Mouse (Mus musculus) A20 (cell line): Measurements from ENCODE around the gene Abat.
"Not testable (repeated sequence)": the region's sequence is repeated elsewhere in the genome, so short reads cannot be mapped to it uniquely, and the experiment has no call there.

Experiments used
- DNase-seq: peaks from one replicate; pipeline ENCODE4 v3.0.0-alpha.2; 2011; ENCODE audit warnings: low read depth, low spot score

The Abat gene

DNA sequence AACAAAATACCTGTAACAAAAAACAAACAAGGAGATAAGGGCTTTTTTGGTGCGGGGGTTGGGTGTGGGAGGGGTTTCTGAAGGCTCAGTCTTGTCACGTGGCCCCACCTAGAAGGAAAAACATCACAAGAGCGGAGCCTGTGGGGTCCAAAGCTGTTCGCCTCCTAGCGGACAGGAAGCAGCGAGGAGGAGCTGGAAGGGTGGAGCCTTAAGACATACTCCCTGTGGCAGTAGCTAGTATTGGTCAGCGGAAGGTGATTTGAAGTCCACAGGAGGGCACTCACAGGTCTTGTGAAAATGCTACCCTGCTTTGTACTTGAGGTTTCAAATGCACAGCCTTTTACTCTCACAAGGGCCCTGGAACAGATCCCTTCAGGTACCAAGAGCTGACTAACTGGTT lies 19.7 kb downstream of the Abat start:
- no peak for DNase-seq

DNA sequence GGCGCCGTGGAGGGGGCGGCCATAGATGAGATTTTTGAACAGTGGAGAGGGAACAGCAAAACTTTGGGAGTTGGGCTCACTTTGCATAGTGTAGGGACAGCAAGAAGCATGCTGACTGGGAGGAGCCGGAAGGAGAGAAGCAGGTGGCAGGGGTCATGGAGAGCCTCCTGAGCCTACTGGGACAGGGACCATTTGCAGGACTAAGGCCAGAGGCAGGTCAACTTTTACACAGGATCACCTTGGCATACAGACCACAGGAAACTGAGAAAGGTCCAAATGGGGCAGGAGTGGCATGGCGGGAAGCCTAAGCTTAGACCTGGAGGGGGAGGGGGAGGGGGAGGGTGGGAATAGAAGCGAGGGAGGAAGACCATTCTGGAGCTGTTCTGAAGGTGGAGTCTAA lies 20.2 kb downstream of the Abat start:
- DNase-seq = no peak

- no peak for DNase-seq
Measured at GRCm38 (mm10) chr16:8534466-8535200, 21.4 kb downstream of the Abat start.

GRCm38 (mm10) chr16:8535411-8535810 lies 22.2 kb downstream of the Abat start:
- no peak for DNase-seq

DNA sequence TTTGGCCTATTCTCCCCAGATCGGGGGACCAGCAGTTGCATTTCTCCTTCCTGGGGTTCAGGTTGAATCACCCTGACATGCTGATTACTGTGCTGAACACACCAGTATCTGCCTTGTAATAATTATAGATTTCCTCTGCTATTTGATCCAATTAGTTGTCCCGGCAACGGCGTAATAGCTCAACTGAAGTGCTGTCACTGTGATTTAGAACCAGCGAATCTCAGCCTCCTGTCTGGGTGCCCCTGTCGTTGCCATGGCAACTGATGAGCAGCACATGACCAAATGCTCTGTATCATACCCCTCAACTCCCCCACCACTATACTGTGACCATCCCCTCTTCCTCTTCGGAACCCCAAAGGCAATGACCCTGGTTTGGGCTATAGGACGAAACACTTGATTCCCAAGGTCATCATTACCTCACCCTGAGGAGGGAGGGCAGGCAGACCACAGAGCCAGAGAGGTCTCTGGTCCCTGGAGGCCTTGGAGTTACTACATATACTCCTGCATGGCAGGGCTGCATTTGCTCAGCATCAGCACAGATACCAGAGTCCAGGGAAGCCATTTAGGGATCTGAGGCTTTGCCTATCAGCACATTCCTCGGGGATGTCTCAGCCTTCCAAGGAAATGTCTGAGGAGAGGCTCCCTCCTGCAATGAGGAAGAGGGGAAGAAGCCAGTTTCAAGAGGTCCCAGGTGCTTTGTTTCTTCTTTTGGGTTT lies 26.1 kb downstream of the Abat start:
- DNase-seq = no peak

- DNase-seq = no peak
Measured at GRCm38 (mm10) chr16:8540859-8541314, 27.7 kb downstream of the Abat start.

- DNase-seq = no peak
Measured at GRCm38 (mm10) chr16:8547836-8548235, 34.6 kb downstream of the Abat start.

DNA sequence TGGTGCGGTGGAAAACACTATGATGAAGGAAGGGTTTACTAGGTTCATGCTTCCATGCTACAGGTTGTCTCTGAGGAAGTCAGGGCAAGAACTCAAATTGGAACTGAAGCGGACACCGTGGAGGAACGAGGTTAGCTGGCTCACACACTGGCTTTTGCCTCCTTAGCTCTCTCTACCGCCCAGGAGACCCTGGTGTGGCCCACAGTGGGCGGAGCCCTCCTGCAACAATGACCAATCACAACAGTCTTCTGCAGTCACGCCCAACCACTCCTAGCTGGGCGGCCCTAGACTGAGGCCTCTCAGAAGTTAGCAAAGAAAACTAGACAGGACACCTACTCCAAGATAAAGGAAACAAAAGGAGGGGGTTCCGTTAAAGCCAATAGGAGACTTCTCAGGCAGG lies 36.3 kb downstream of the Abat start:
- DNase-seq = no peak

DNA sequence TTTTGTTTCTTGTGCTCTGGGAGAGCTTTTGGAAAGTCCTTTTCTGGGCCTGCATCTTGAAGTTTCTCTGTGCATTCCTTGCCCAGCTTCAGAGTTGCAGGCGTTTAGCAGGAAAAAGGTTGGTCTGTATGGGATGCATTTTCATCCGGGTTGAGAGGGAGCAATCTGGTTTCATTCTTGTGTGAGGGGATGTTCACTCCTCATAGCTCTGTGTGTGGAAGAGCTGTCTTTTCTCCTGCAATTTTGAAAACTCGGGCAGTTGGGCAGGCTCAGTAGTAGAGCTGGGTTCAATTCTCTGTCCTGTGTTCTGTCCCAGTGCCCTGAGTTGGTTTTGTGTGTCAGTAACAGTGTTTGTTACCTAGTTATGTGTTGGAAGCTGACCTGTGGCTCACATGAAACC lies 41.1 kb downstream of the Abat start:
- DNase-seq = no peak

DNA sequence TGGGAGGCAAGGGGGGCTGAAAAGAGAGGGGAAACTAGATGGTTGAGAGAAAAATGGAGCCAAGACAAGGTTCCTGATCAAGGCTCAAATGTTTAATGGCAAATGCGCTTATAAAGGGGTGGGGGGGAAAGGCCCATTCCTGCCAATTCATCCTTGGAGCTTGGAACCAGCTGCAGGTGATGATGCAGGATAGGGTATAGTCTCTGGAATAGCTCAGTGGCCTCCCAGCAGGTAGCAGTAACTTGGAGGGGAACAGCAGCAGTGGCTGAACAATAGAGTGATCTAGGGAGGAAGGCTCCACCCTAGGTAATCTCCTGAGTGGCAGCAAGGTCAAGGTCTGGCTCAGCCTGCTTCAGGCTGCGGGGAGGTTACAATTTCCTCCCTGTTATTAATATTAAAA lies 41.5 kb downstream of the Abat start:
- not testable (repeated sequence) for DNase-seq

GRCm38 (mm10) chr16:8555371-8555770 lies 42.1 kb downstream of the Abat start:
- DNase-seq = not testable (repeated sequence)

DNA sequence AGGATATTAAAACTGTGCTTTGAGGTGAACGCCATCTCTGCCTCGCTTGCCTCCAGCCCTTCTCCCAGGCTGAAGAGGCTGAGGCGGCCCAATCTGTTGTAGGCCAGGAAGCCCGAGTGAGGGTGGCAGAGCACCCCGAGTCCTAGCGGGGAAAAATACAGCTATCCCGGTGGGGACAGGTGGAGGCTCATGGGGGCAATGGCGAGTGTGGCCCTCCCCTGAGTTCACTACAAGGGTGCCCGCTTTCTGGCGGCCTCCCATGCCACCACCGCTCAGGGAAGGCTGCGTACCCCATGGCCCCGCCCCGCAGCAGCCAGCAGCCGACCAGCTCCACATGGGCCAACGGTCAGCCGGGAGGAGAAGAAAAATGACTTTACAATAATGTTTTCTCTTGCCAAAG lies 46.9 kb downstream of the Abat start:
- DNase-seq = no peak

- not testable (repeated sequence) for DNase-seq
Measured at GRCm38 (mm10) chr16:8561101-8561500, 47.9 kb downstream of the Abat start.

DNA sequence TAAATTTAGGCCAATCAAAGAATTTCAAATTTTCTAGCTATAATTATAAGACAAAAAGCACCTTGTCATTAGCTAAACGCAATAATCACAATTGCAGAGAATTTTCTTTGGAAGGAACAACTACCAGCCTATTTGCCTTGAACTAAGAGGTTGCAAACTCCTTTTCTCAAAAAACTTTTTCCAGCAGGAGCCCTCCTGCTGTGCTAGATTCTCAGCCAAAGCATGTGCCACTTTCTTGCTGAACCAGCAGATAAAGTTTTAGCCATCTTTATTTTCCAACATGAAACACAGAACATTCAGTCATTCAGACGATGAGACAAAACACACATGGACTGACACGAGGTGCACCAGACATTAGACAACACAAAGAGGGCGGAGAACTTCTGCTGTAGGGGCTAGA lies 48.6 kb downstream of the Abat start:
- DNase-seq = not testable (repeated sequence)

- DNase-seq = not testable (repeated sequence)
Measured at GRCm38 (mm10) chr16:8562827-8563226, 49.6 kb downstream of the Abat start.

DNA sequence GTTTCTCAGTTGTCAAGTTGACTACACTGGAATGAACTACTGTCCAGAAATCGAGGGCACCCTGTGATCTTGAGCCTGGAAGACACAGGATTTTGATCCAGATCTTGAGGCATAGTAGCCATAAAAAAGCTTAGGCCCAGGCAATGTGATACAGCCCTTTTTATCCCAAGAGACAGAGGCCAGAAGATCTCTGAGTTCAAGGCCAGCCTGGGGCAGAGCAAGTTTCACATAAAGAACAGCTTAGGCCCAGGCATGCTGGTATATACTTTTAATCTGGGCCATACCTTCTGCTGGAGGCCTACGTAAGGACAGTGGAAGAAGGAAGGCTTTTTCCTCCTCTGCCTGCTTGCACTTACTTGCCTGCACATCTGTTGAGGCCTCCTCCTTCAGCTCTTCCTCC lies 51.6 kb downstream of the Abat start:
- no peak for DNase-seq

- no peak for DNase-seq
Measured at GRCm38 (mm10) chr16:8565539-8565938, 52.3 kb downstream of the Abat start.

- no peak for DNase-seq
Measured at GRCm38 (mm10) chr16:8566115-8566711, 53.0 kb downstream of the Abat start.

DNA sequence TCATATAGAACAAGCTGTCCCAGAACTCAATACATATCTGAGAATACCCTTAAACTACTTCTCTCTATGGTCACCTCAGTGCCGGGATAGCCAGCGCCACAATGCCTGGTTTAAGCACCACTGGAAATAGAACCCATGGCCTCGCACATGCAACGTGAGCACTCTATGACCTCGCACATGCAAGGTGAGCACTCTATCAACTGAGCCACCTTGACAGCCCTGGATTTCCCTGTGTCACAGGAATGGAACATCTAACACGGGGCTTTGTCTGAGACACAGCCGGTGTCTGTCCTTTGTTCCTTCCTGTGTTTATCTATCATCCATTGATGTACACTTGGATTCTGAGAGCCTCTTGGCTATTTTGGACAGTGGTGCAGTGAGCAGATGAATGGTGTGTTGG lies 55.7 kb downstream of the Abat start:
- no peak for DNase-seq

GRCm38 (mm10) chr16:8570336-8570735 lies 57.1 kb downstream of the Abat start:
- no peak for DNase-seq

GRCm38 (mm10) chr16:8570901-8571615 lies 57.8 kb downstream of the Abat start:
- no peak for DNase-seq

DNA sequence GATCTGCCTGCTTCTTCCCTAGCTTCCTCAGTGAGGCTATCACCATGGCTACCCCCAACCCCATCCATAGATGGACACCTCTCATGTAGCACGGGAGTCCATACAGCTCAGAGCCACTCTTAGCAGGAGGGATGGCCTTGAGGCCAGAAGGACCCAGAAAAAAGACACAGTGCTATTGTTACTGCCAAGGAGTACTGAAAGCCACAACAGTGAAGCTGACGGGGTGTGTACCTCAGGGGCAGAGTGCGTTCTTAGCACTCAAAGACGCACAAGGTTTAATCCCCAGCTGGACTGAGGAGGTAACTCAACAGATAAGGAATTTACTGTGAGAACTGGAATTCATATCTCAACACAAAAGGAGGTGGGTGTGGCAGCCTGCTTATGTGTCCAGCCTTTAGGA lies 59.8 kb downstream of the Abat start:
- DNase-seq = no peak
